Mouse (Mus musculus): ENCODE data around the gene Myl6b.
"Not testable (repeated sequence)": the region's sequence is repeated elsewhere in the genome, so short reads cannot be mapped to it uniquely, and the experiment has no call there.

Myl6b gene

GRCm38 (mm10) chr10:128516677-128517076 is 18.2 kb upstream of the Myl6b start:
- peak; percentile 54 for DNase-seq

DNA sequence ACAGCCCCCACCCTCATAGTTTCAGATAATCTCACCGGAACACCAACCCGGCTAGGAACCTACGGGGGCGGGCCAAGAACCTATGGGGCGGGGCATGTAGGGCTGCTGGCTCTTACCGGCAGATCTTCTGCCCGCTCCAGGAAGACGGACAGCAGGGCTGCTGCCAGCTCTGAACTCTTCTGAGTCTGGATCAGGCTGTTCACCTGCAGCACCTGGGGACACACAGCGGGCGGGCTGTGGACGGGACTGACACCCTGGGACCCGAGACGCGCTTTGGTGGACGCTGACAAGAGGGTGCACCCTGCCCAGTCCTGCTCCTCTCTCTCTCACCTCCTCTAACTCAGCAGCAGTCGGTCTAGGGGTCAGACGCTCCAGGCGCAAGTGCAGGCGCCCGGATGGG is 17.5 kb upstream of the Myl6b start:
- DNase-seq, result no peak

DNA sequence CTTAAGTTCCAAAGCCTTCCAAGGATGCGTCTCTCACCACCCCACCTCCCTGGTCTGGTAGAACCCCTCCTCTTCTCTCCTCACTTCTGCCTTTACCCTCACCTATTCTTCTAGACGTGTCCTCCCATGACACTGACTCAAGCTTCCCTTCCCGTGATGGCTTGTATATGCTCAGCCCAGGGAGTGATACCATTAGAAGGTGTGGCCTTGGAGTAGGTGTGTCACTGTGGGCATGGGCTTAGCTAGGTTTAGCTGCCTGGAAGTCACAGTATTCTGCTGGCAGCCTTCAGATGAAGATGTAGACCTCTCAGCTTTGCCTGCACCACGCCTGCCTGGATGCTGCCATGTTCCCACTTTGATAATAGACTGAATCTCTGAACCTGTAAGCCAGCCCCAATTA is 16.6 kb upstream of the Myl6b start:
- no peak for DNase-seq

GRCm38 (mm10) chr10:128511761-128512160 is 13.3 kb upstream of the Myl6b start:
- DNase-seq, result no peak

- no peak for DNase-seq
Observed at GRCm38 (mm10) chr10:128511189-128511588, 12.7 kb upstream of the Myl6b start.

DNA sequence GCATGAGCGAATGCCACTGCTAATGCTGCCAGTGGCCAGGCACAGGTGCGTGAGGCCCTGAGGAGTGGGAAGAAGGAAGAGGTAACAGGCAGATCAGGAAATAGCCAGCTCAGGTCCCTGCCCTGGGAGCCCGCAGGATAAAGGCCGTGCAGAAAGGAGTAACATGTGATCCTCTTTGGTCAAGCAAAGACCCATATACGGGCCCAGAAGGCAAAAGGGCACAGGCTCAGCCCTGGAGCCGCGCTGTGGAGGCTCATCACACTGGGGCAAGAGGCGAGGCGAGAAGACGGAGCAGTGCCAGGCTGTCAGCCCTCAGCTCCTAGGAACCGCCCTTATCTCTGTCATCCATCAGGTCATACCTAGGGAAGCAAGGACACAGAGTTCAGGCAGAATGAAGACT is 11.8 kb upstream of the Myl6b start:
- no peak for DNase-seq

- peak; percentile 57 for DNase-seq
Observed at GRCm38 (mm10) chr10:128509831-128510230, 11.3 kb upstream of the Myl6b start.

DNA sequence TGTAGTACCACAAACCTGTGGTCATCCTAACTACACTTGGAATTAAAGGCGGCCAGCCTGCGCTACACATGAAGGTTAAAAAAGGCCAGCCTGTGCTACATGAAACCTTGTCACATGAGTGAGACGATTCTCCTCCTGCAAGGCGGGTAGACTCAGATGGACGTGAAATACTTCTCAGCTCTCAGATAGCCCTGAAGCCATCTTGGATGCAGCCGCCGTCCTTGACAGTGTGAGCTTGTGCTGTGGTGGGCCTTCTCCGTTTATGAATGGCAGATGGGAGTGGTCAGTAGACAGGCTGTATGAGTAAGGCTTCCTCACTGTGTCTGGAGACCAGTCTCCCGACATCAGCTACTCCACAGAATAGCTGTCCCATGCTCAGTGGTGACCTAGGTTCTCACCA is 10.7 kb upstream of the Myl6b start:
- no peak for DNase-seq

GRCm38 (mm10) chr10:128508260-128508659 is 9.8 kb upstream of the Myl6b start:
- peak; percentile 45 for DNase-seq

GRCm38 (mm10) chr10:128505974-128506373 is 7.5 kb upstream of the Myl6b start:
- DNase-seq, result no peak

DNA sequence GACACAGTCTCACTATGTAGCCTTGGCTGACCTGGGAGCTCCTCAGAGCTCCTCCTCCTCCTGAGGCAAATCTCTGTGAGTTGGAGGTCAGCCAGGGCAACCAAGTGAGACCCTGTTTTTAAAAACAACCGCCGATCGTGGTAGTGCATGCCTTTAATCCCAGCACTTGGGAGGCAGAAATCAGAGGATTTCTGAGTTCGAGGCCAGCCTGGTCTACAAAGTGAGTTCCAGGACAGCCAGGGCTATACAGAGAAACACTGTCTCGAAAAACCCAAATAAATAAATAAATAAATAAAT is 6.8 kb upstream of the Myl6b start:
- DNase-seq, result not testable (repeated sequence)

DNA sequence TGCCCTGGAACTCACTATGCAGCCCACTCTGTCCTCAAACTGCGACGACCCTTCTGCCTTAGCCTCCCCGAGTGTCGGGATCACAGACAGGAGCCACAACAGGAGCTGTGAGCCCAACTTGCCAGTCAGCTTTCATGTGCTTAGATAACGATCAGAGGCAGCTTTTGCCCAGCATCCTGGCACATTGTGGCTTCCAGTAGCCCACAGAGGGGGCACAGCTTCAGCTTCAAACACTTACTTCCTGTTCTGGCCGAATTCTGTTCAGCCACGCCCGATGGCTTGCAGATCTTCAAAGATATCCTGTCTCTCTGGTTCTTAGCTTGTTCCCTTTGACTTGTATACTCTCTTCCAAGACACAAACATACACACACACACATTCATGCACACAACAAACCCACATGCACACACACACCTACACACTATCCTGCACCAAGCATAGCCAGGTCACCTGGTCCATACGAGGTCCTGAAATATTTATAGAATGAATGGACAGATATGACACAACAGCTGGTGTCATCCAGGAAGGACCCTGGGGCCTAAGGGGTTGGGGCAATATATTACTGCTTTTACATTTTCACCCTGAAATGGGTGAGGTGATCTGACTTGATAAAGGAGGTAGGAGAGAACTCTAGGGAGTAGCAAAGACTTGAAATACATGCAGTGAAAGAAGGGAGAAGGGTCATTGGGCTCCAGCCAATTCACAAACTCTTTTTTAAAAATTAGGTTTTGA is 6.3 kb upstream of the Myl6b start:
- peak; percentile 59 for DNase-seq

DNA sequence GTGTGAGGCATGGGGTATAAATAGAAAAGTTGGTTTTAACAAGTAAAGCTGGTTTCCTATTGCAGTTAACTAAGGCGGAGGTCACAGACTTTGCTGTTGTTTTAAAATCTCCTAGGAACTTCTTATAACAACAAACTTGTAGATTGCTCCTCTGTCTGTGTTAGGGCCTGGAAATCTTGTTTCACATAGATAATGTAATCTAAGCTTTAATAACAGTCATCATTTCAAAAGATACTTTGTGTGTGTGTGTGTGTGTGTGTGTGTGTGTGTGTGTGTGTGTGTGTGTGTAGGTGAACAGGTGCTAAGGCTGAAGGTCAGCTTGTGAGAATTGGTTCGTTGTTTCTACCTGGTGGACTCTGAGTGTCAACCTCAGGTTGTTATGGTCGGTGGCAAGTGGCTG is 5.5 kb upstream of the Myl6b start:
- no peak for DNase-seq

DNA sequence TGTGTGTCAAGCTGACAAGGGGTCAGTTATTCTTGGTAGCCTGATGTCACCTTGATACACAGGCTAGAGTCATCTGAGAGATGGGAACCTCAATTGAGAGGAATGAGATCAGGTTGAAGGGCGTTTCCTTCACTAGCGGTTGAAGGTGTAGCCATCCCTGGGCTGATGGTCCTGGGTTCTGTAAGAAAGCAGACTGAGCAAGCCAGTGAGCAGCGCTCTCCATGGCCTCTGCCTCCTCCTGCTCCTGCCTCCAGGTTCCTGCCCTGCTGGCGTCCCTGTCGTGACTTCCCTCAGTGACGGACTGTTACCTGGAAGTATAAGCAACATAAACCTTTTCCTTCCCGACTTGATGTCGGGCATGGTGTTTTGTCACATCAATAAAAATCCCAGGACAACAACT is 5.0 kb upstream of the Myl6b start:
- DNase-seq, result no peak

DNA sequence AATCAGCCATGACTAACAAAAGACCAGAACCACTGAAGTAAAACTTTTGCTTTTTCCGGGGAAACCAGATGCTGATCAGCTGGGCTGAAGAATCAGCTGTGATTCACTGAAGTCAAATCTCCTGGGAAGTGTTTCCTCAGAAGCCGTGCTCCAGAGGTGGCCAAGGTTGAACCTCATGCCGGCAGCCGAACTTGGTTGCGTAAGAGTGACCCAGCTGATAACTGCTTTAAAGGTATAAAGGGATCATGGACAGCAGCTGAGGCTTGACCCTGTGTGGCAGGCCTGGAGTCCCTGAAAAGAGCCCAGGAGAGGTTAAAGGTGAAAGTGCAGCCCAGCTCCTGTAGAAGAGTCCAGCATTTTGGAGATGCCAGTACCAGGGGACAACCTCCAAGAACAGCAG is 3.9 kb upstream of the Myl6b start:
- DNase-seq, result no peak

DNA sequence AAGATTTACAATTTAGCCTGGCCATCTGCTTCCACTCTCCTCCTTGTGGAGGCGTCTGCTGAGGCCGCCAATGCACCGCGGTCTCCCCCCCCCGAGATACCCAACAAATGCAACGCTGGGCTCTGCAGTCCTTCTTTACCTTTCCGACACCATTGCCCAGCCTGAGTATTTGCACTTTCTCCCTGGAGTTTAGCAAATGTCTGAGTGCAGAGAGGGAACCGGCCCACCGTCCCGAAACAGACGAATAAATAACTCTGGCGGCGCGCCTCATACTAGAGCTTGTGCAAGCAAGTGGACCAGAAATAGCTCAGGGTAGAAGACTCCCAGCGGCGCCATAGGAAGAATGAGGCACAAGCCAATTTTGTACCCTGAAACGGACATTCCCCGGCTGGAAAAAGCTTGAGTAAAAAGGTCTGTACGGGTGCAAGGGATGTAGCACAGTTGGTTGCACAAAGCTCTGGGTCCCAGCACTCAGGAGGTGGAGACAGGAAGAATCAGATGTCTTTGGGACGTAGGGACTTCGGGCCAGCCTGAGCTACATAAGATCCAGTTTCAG is 709 bp upstream of the Myl6b start:
- peak; percentile 77 for DNase-seq

- no peak for DNase-seq
Observed at GRCm38 (mm10) chr10:128497134-128497737, 1.2 kb downstream of the Myl6b start.

GRCm38 (mm10) chr10:128496509-128497077 is 1.9 kb downstream of the Myl6b start:
- DNase-seq, result no peak

DNA sequence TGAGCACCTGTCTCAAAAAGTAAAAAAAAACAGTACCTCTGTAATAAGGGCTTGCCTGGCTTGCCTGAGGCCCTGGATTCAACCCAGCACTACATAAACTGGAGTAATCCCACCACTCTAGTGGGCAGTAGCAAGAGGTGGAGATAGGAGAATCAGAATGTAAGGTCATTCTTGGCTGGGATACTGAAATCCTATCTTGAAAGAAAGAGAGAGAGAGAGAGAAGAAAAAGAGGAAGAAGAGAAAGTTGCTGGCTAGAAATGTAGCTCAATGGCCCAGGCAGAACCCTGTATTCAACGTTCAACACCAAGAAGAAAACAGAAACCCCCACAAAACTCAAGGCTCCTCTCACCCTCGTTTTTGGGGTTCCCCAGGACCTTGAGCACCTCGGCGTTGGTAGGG is 2.6 kb downstream of the Myl6b start:
- DNase-seq, result no peak

- DNase-seq, result no peak
Observed at GRCm38 (mm10) chr10:128495270-128495669, 3.2 kb downstream of the Myl6b start.

DNA sequence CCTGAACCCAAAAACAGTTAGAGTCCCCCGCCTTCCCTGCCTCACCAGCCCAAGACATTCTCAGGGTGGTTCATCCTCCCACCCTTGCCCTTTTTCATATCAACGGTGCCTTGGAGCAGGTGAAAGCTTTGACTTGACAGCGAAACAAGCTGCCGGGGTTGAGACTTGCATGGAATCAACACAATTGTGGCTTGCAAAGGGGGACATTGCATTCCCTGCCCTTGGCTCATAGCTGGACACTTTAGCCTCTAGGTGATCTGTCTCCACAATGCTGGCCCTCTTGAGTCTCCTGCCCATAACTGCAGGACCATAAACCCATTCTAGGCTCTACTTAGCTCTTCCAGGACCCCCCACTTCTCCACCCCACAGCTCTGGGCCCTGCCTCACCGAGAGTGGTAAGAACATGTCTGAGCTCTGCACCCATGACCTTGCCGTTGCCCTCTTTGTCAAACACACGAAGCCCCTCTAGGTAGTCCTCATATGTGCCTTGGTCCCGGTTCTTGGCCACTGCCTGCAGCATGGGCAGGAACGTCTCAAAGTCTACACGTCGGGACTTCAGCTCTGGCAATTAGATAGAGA is 3.7 kb downstream of the Myl6b start:
- DNase-seq, result no peak

DNA sequence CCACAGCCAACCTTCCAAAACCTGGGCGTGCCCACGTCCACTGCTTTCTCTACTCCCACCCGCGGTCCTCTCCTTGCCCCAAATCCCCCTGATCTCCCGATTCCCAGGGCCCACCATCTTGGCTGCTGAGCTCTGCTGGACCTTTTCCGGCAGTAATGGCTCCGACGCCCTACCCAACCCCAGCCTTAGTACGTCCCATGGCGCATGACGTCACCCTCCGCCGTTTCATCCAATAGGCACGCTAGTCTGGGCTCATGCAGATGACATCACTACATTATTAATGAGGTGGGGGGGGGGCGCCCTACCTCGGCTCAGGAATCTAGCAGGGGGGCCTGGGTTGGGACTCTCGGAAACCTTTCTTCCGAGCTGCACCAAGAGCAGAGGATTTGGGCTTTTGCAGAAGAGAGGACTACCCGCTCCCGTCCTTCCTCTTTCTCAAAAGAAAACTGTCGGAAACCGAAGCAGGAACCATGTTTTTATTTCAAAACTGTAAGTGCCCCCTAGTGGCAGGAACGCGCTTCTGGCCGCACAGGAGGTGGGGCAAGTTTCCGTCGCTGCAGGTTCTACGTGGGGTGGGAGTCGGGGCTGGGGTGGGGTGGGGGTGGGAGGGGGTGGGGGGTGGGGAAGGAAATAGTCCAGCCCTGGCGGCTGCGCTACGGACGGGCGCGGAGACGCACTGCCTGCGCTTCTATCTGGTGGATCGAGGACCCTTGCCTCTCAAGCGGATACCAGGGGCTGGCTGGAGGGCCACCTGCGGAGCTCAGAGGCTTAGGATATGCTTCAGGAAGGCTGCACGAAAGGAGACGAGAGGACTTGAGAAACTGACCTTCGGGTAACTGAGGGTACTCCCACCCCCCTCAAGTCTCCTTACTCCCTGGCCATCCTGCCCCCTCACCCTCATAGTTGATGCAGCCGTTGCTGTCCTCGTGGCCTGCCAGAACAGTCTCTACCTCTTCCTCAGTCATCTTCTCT is 4.5 kb downstream of the Myl6b start, which contains the start of gene Myl6:
Gene Myl6, minus strand, starts transcription at position 451 of the 972 bp plus-strand sequence.
- peak; percentile 99 for DNase-seq

DNA sequence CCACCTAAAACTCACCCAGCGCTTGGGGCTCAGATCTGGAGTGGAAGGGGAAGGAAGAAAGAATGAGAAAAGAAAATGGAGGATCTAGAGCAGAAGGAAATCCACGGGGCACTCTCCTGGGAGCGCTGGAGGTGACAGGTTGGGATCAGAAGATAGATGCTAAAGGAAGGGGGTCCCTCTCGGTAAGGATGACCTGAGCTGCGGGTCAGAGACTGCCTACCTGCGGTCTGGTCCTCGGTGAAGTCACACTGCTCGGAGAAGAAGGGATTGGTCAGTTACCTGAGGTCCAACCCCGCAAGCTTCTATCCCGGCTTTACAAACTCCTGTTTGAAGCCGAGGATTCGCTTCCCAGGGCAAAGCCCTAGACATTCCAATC is 5.2 kb downstream of the Myl6b start:
- DNase-seq, result no peak
